Mouse (Mus musculus) intestine, embryonic 14.5 days (tissue): ENCODE measurements around the gene Spint4. TPM values are rescaled to one million over a fixed set of nuclear protein-coding genes. Genes with fewer than 3 reads are reported as not detected.
"Not testable (repeated sequence)": the region's sequence is repeated elsewhere in the genome, so short reads cannot be mapped to it uniquely, and the experiment has no call there.

Source experiments
- ATAC-seq: fragments of 200-750 bp; cut with Nextera tagmentation; replicated peaks from 2 replicates; pipeline ENCODE4 v1.8.0; 2017; ENCODE audit warnings: low read depth, moderate number of reproducible peaks, moderate TSS enrichment, moderate library complexity; ENCODE audit not compliant: low FRiP score, low TSS enrichment
- DNase-seq: peaks from one replicate; pipeline ENCODE4 v3.0.0-alpha.2; 2018; ENCODE audit warnings: low spot score
- H3K27ac ChIP-seq: fragments of 300-500 bp; sonication (generic); 2 replicates; pipeline ENCODE4 v1.5.1; 2014; ENCODE audit warnings: low read depth, mild to moderate bottlenecking, control low read depth
- H3K27me3 ChIP-seq: fragments of 300-500 bp; sonication (generic); replicated peaks from 2 replicates; pipeline ENCODE4 v1.6.1; 2014; ENCODE audit warnings: low read length, control low read depth; ENCODE audit not compliant: control insufficient read depth, insufficient read depth
- H3K36me3 ChIP-seq: fragments of 300-500 bp; sonication (generic); 2 replicates; pipeline ENCODE4 v1.6.1; 2014; ENCODE audit warnings: low read length, control low read depth; ENCODE audit not compliant: control insufficient read depth, insufficient read depth
- H3K4me1 ChIP-seq: fragments of 300-500 bp; sonication (generic); replicated peaks from 2 replicates; pipeline ENCODE4 v1.6.1; 2014; ENCODE audit warnings: low read length, control low read depth, mixed read lengths; ENCODE audit not compliant: control insufficient read depth, insufficient read depth
- H3K4me2 ChIP-seq: fragments of 300-500 bp; sonication (generic); 2 replicates; pipeline ENCODE4 v1.6.1; 2014; ENCODE audit warnings: low read length
- H3K4me3 ChIP-seq: fragments of 300-500 bp; sonication (generic); 2 replicates; pipeline ENCODE4 v1.5.1; 2014; ENCODE audit warnings: low read depth, low read length, control low read depth, mixed read lengths
- H3K9ac ChIP-seq: fragments of 300-500 bp; sonication (generic); 2 replicates; pipeline ENCODE4 v1.6.1; 2014; ENCODE audit warnings: mild to moderate bottlenecking, low read length
- H3K9me3 ChIP-seq: fragments of 300-500 bp; sonication (generic); 2 replicates; pipeline ENCODE4 v1.6.1; 2016; ENCODE audit warnings: low read length, control low read depth; ENCODE audit not compliant: control insufficient read depth
- WGBS: fragments of 180-500 bp; shearing (Covaris S2); extraction: QIAGEN DNeasy Blood & Tissue Kit; methylation state at CpG from one replicate; pipeline ENCODE4 v1.1.7; 2014; 5-methylcytosine and 5-hydroxymethylcytosine counted together
- polyA plus RNA-seq: library from polyadenylated mRNA; unstranded; fragments of >200 nt; fragmentation: Nextera tagmentation; extraction: Ambion mirVana; gene quantifications from 2 replicates; pipeline ENCODE4 v1.2.1, GENCODE M21; 2014

The Spint4 gene
- polyA plus RNA-seq, 1 experiment from 2014 or later = not detected

DNA sequence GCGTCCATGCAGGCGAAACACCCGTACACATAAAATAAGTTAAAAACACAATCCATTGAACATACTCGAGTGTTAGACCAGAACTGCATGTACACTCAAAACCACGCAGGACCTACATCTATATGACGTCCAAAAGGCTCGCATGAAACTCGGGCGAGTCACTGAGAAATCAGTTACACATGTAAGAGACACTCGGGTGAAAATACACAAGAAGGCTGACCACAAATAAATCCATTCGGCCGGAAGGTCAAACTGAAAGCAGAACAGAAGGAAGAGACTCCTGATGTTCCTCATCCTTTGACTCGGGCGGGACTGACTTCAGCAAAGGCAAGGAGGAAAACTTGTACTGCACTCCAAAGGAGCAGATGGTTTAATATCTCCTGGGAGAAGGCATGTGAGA, 7.7 kb downstream of the Spint4 start:
- ATAC-seq = no peak
- no peak overlapping the region for H3K27ac ChIP-seq
- no peak overlapping the region for H3K4me3 ChIP-seq
- 89% methylated on average over 14 of the region's 14 CpGs for WGBS
- no peak overlapping the region for H3K9ac ChIP-seq
- H3K36me3 ChIP-seq = no peaks in the 10 kb centered on the region
- no peaks in the 10 kb centered on the region for H3K4me1 ChIP-seq
- no peaks in the 10 kb centered on the region for H3K27me3 ChIP-seq
- no peak for DNase-seq
- H3K9me3 ChIP-seq = 0 out of 2 replicates have a peak, but pooled peaks cover 3% of the 10 kb centered on the region
- H3K4me2 ChIP-seq = no peak overlapping the region

DNA sequence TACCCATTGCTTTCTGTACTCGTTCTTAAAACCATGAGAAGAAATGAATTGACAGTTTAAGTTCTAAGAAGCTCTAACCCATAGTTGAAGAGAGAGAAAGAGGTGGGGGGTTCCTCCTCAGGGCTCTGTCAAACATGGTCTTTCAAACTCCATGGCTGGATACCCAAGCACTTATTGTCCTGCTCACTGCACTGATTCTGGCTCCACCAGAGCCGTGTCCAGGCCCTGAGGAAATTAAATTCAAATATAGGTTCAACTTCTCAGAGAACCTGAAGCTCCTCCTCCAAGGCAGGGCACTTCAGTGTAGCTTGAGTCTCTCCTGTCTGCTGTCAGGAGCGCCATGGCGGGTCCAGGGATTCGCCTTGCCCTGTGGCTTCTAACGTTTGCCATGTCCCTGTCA, 16.7 kb downstream of the Spint4 start, which contains the start of gene Spint5:
Gene Spint5 (plus strand): TSS at position 301 of the 400 bp plus-strand sequence.
- Histone ChIP-seq H3K36me3 (no peaks in the 10 kb centered on the region), H3K27ac (no peak within 1 kb of the TSS), H3K27me3 (no peaks in the 10 kb centered on the region), H3K9me3 (no peaks in the 10 kb centered on the region), H3K4me1 (no peaks in the 10 kb centered on the region), H3K9ac (no peak within 1 kb of the TSS), H3K4me3 (no peak within 1 kb of the TSS), H3K4me2 (no peak within 1 kb of the TSS)
- 84% methylated on average over 6 of the region's 6 CpGs for WGBS
- no peak for ATAC-seq
- no peak for DNase-seq

DNA sequence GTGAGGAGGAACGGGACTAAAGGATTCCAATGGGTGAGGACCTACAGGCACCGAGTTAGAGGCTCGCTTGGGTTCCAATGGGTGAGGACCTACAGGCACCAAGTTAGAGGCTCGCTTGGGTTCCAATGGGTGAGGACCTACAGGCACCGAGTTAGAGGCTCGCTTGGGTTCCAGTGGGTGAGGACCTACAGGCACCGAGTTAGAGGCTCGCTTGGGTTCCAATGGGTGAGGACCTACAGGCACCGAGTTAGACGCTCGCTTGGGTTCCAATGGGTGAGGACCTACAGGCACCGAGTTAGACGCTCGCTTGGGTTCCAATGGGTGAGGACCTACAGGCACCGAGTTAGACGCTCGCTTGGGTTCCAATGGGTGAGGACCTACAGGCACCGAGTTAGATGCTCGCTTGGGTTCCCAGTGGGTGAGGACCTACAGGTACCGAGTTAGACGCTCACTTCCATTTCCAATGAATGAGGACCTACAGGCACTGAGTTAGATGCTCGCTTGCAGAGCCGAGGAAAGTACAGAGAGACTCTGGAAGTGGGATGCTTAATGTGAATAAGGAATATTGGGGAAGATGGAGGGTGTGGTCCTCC, 18.0 kb downstream of the Spint4 start:
- H3K36me3 ChIP-seq, H3K9me3 ChIP-seq, H3K4me1 ChIP-seq, H3K9ac ChIP-seq, H3K27me3 ChIP-seq, H3K4me2 ChIP-seq, H3K27ac ChIP-seq, DNase-seq, H3K4me3 ChIP-seq, ATAC-seq: not testable (repeated sequence)
- 87% methylated on average over 19 of the region's 23 CpGs for WGBS

DNA sequence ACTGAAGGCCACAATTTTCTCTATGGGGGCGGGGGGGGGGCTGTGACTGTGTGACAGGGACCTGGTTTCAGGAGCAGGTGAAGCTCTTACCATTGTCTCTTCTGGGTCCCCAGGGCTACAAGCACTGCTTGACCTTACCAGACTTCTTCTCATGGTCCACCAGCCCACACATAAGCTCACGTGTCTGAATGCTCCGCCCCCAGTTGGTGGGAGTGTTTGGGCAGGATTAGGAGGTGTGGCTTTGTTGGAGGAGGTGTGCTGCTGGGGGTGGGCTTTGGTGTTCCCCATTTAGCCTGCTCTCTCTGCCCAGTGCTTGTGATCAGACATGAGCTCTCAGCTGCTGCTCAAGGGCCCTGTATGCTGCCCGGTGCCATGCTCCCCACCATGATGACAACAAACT, 25.0 kb downstream of the Spint4 start:
- H3K4me2 ChIP-seq = no peak overlapping the region
- H3K27me3 ChIP-seq = no peaks in the 10 kb centered on the region
- no peaks in the 10 kb centered on the region for H3K9me3 ChIP-seq
- no peak overlapping the region for H3K4me3 ChIP-seq
- WGBS = 72% methylated on average over 4 of the region's 4 CpGs
- ATAC-seq (no peak), DNase-seq (no peak)
- H3K4me1 ChIP-seq = no peaks in the 10 kb centered on the region
- H3K9ac ChIP-seq = no peak overlapping the region
- H3K36me3 ChIP-seq = no peaks in the 10 kb centered on the region
- no peak overlapping the region for H3K27ac ChIP-seq

DNA sequence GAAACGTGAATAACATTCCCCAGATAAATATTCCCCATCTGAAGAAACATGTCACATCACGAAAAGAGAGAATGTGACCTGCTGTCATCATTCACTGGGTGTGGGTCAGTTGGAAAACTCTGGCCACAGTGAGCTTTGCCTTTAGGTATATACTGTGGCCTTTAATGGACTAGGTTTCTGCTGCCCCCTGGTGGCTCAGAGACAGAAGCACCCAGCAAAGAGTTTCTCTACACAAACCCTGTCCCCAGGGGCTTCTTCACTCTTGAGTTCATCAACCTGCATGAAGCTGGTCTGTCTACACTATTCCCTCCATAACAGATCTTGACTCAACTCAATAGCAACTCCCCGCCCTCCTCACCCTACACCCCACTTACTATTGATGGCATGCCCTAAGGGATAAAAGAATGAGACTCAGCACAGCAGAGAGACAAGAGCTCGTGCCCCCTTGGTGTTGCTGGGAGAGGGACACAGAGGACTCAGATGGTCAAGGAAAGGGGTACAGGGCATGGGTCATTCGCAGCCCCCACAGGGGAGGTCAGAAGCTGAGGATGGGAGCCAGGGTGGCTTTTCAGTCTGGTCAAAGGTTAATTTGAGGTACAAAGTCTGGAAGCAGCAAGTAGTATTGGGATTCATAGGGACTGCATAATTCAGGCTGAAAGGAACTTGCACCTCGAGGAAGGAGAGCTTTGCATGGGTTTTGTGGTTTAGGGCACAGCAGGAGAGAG, 27.8 kb downstream of the Spint4 start:
- DNase-seq (peak; percentile 84), ATAC-seq (peak; percentile 58; the same call in 1 of the 2 replicates)
- no peak overlapping the region for H3K9ac ChIP-seq
- no peaks in the 10 kb centered on the region for H3K36me3 ChIP-seq
- H3K4me1 ChIP-seq = no peaks in the 10 kb centered on the region
- H3K9me3 ChIP-seq = no peaks in the 10 kb centered on the region
- H3K27me3 ChIP-seq = no peaks in the 10 kb centered on the region
- no peak overlapping the region for H3K4me3 ChIP-seq
- H3K27ac ChIP-seq = no peak overlapping the region
- no peak overlapping the region for H3K4me2 ChIP-seq
- 24% methylated on average over 6 of the region's 6 CpGs for WGBS

DNA sequence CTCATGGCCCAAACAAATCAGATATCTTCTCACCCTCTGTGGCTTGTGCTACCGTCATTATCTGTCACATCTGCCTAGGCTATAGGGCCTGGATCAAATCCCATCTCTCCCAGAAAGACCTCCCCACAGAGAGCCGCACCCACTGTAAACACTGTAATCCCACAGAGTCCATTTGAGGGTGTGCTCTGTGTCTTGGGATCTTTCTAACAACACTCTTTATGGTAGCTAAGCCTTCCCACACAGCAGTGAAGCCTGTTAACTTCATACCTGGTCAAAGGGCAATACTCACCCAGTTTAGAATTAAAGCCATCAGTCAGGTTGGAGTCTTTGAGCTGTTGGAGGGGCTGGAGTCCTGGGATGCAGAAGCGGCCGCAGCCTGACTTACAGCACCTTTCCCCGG, 33.4 kb downstream of the Spint4 start:
- Histone ChIP-seq H3K4me2 (no peak overlapping the region), H3K27ac (no peak overlapping the region), H3K36me3 (no peaks in the 10 kb centered on the region), H3K4me1 (peaks cover 10% of the 10 kb centered on the region), H3K9ac (no peak overlapping the region), H3K27me3 (no peaks in the 10 kb centered on the region), H3K4me3 (no peak overlapping the region), H3K9me3 (no peaks in the 10 kb centered on the region)
- WGBS = 38% methylated on average over 5 of the region's 5 CpGs
- ATAC-seq (peak; percentile 60; the same call in 1 of the 2 replicates), DNase-seq (no peak)

DNA sequence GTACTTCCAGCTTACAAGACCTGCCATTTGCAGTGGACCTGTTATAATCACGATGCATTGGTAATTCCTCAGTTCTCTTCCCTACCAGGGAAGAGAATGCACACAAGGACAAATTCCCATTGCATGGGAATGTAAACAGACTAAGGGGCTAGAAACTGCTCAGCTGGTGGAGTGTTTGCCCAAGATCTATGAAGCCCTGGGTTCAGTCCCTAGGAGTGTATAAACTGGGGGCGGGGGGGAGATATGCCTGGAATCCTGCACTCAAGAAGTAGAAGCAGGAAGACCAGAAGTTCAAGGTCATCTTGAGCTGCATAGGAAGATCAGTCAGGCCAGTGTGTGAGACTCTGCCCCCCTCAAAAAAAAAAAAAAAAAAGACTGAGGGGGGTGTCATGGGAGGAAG, 35.0 kb downstream of the Spint4 start:
- no peaks in the 10 kb centered on the region for H3K9me3 ChIP-seq
- ATAC-seq (no peak), DNase-seq (no peak)
- no peak overlapping the region for H3K4me2 ChIP-seq
- 45% methylated on average over 2 of the region's 2 CpGs for WGBS
- peaks cover 10% of the 10 kb centered on the region for H3K4me1 ChIP-seq
- H3K27me3 ChIP-seq = no peaks in the 10 kb centered on the region
- H3K36me3 ChIP-seq = no peaks in the 10 kb centered on the region
- no peak overlapping the region for H3K4me3 ChIP-seq
- no peak overlapping the region for H3K27ac ChIP-seq
- no peak overlapping the region for H3K9ac ChIP-seq

DNA sequence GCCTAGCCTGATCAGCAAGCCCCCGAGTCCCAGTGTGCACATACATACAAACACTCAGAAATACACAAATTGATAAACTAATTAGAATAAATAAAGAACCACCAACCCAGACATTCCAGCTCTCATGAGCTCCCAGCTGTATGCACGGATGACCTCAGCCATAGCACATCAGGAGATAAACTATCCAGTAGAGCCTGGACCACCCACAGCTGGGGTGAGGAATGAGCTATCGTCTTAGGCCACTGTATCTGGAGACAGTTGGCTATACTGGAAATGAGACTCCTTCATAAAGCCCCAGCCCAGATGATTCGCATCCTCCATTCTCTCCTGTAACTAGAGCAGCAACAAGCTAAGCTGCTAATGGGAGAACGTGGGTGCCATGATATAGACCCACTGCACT, 36.5 kb downstream of the Spint4 start:
- no peak overlapping the region for H3K4me3 ChIP-seq
- ATAC-seq = no peak
- no peak overlapping the region for H3K4me2 ChIP-seq
- no peaks in the 10 kb centered on the region for H3K9me3 ChIP-seq
- peaks cover 10% of the 10 kb centered on the region for H3K4me1 ChIP-seq
- no peaks in the 10 kb centered on the region for H3K27me3 ChIP-seq
- no peaks in the 10 kb centered on the region for H3K36me3 ChIP-seq
- 53% methylated on average over 5 of the region's 5 CpGs for WGBS
- no peak overlapping the region for H3K9ac ChIP-seq
- peak overlapping the region; percentile 39; the same call in 1 of the 2 replicates for H3K27ac ChIP-seq
- no peak for DNase-seq

DNA sequence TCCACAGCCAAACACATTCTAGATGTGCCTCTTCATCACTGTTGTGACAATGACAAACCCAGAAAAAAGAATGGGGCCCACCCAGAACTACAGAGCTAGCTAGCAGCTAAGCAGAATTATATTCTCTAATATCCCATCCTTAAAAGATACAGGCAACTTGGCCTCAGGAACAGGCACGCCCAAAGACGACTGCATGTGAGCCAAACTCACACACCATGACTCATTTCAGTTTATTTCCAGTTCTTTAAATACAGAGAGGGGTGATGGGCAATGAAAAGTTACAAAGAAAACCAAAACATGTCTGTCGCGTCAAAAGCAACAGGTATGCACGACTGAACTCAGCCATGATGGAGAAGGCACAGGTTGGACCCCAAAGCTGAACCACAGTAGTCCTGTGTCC, 37.1 kb downstream of the Spint4 start:
- Histone ChIP-seq H3K27me3 (no peaks in the 10 kb centered on the region), H3K9me3 (no peaks in the 10 kb centered on the region), H3K36me3 (no peaks in the 10 kb centered on the region), H3K9ac (no peak overlapping the region), H3K4me3 (no peak overlapping the region), H3K4me2 (no peak overlapping the region), H3K27ac (peak overlapping the region; percentile 39), H3K4me1 (peaks cover 10% of the 10 kb centered on the region)
- ATAC-seq (no peak), DNase-seq (no peak)
- WGBS = 86% methylated on average over 5 of the region's 5 CpGs
